Mouse (Mus musculus) right cerebral cortex, postnatal 10 days (tissue): ENCODE data around the gene Pla2g4e.
"Not testable (repeated sequence)": the region's sequence is repeated elsewhere in the genome, so short reads cannot be mapped to it uniquely, and the experiment has no call there.

Source experiments
- DNase-seq, 2 experiments: peaks; one replicate each; pipeline ENCODE4 v3.0.0; 2021; ENCODE audit warnings: low spot score in 2 of 2

Pla2g4e gene

GRCm38 (mm10) chr2:120244679-120245420 is at the start of gene Pla2g4e:
Gene Pla2g4e, minus strand, starts transcription at chr2:120245335.
- DNase-seq = peak; percentile 73 to 77

- DNase-seq = no peak
Observed at GRCm38 (mm10) chr2:120291471-120292078, 46.4 kb upstream of the Pla2g4e start.

- no peak for DNase-seq
Observed at GRCm38 (mm10) chr2:120288995-120289394, 43.9 kb upstream of the Pla2g4e start, which contains the start of gene Pla2g4d. Gene Pla2g4d, minus strand, starts transcription at chr2:120289197.

- no peak for DNase-seq
Observed at GRCm38 (mm10) chr2:120288401-120288800, 43.3 kb upstream of the Pla2g4e start.

- DNase-seq = no peak
Observed at GRCm38 (mm10) chr2:120285639-120286038, 40.5 kb upstream of the Pla2g4e start.

- no peak for DNase-seq
Observed at GRCm38 (mm10) chr2:120284705-120285104, 39.6 kb upstream of the Pla2g4e start.

GRCm38 (mm10) chr2:120284094-120284493 is 39.0 kb upstream of the Pla2g4e start:
- DNase-seq = no peak

GRCm38 (mm10) chr2:120283550-120283949 is 38.4 kb upstream of the Pla2g4e start:
- DNase-seq = no peak

GRCm38 (mm10) chr2:120281221-120281620 is 36.1 kb upstream of the Pla2g4e start:
- no peak for DNase-seq

GRCm38 (mm10) chr2:120279961-120280360 is 34.8 kb upstream of the Pla2g4e start:
- DNase-seq = peak; percentile 52 to 72

- DNase-seq = no peak
Observed at GRCm38 (mm10) chr2:120276951-120277350, 31.8 kb upstream of the Pla2g4e start.

GRCm38 (mm10) chr2:120268635-120269034 is 23.5 kb upstream of the Pla2g4e start:
- peak in 1 of 2 experiments; percentile 34 for DNase-seq

GRCm38 (mm10) chr2:120265523-120265922 is 20.4 kb upstream of the Pla2g4e start:
- no peak for DNase-seq

- DNase-seq = no peak
Observed at GRCm38 (mm10) chr2:120264858-120265257, 19.7 kb upstream of the Pla2g4e start.

- no peak for DNase-seq
Observed at GRCm38 (mm10) chr2:120262876-120263275, 17.7 kb upstream of the Pla2g4e start.

- no peak for DNase-seq
Observed at GRCm38 (mm10) chr2:120261346-120261745, 16.2 kb upstream of the Pla2g4e start.

GRCm38 (mm10) chr2:120256259-120256658 is 11.1 kb upstream of the Pla2g4e start:
- DNase-seq = no peak

GRCm38 (mm10) chr2:120252644-120253043 is 7.5 kb upstream of the Pla2g4e start:
- no peak for DNase-seq

- DNase-seq = peak; percentile 55 to 64
Observed at GRCm38 (mm10) chr2:120245421-120246016, 384 bp upstream of the Pla2g4e start.

GRCm38 (mm10) chr2:120243995-120244394 is 1.1 kb downstream of the Pla2g4e start:
- peak; percentile 51 to 62 for DNase-seq

GRCm38 (mm10) chr2:120242791-120243467 is 2.2 kb downstream of the Pla2g4e start:
- DNase-seq = no peak

- not testable (repeated sequence) for DNase-seq
Observed at GRCm38 (mm10) chr2:120238733-120239132, 6.4 kb downstream of the Pla2g4e start.
